8 mouse cellular contexts compared by ENCODE assay signal in the genomic region with DNA sequence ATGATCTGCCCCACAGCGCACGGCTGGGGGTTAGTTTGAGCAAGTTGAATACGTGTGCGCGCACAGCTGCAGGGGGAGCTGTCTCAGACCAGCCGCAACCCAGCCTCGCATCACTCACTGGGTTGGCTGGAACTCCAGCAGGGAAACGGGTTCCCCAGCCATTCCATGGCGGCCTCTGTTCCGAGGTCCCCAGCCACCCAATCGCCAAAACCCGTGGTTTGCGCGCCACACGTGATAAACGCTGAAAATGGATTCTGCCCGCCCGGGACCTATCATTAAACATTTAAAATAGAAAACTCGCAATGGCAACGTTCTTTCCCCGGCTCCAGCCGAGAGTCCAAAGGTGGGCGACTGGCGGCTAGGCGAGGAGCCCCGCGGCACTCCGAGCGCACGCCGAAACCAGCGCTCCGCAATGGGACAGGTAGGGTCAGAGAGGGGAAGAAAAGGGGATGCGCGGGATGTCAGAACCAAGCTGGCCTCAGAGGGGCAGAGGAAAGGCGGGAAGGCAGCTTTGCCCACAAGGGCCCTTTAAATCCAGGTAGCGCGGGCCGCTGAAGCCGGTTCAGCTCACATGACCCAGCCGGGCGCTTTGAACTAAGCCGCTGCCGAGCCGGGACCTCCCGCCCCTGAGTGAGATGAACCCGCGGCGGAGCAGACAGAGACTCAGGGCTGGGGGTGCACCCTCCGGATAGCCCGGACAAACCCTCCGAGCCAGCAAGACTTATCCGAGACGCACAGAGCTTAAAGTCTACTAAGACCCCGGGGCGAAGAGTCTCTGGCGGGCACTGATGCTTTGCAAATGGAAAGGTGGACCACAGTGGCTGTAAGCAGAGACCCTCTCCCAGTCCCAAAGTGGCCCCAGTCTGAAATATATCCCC. TPM values are rescaled to one million over a fixed set of nuclear protein-coding genes. Genes with fewer than 3 reads are reported as not detected.
DNase-seq lines count a peak whose midpoint lies in the region; ATAC-seq lines count a peak whose summit lies in the region.

No protein-coding gene starts in this region.

- peak; percentile 72 to 84 for DNase-seq in adrenal gland, adult (ENCODE audit: inconsistent age in 2 of 2, low spot score in 1 of 2)
- DNase-seq in adrenal gland, adult 8-10 months: no peak
- DNase-seq in adrenal gland, adult 2 months: peak; percentile 68
- peak; percentile 82 for DNase-seq in kidney, postnatal 10 days
- peak; percentile 75 for DNase-seq in neural tube, embryonic 10.5 days (ENCODE audit: extremely low spot score, low spot score)
- no peak for DNase-seq in frontal cortex, adult 2 months (ENCODE audit: extremely low spot score in 1 of 2, low spot score in 1 of 2)
- DNase-seq in spleen, adult 18-20 months: no peak

- H3K9me3 ChIP-seq in heart, embryonic 14.5 days (ENCODE audit: control insufficient read depth, low read length): no peaks in the 10 kb centered on the region

- under 1% methylated on average over 57 of the region's 57 CpGs for WGBS in heart, embryonic 14.5 days

- H3K27me3 ChIP-seq in heart, embryonic 14.5 days (ENCODE audit: control insufficient read depth, insufficient read depth, low read length): peaks cover 41% of the 10 kb centered on the region

- peak overlapping the region; percentile 91 for H3K9ac ChIP-seq in heart, embryonic 14.5 days (ENCODE audit: low read length)

- ATAC-seq in heart, embryonic 14.5 days (ENCODE audit: insufficient number of reproducible peaks, insufficient read depth, low FRiP score, low read depth): no peak

- H3K4me3 ChIP-seq in heart, embryonic 14.5 days (ENCODE audit: control insufficient read depth in 1 of 2, insufficient read depth in 1 of 2, low read depth in 1 of 2, low read length in 2 of 2): peak overlapping the region; percentile 58 to 82

- H3K4me1 ChIP-seq in heart, embryonic 14.5 days (ENCODE audit: control insufficient read depth in 2 of 2, insufficient read depth in 2 of 2, low read length in 2 of 2): peaks cover 14 to 38% of the 10 kb centered on the region in 2 experiments; a peak in 3 of 4 replicates

- no peaks in the 10 kb centered on the region for H3K36me3 ChIP-seq in heart, embryonic 14.5 days (ENCODE audit: control insufficient read depth, insufficient read depth, low read length)

- H3K27ac ChIP-seq in heart, embryonic 14.5 days (replicated peaks in 1 of 2; ENCODE audit: control insufficient read depth in 1 of 2, insufficient read depth in 1 of 2, low read depth in 2 of 2, low read length in 2 of 2): peak overlapping the region; percentile 70 to 93

- H3K4me2 ChIP-seq in heart, embryonic 14.5 days (ENCODE audit: low read length): peak overlapping the region; percentile 88

RNA-seq across cellular contexts. Expression of a gene that starts 1.1 kb away (rescaled TPM):
- 100 to 1,000 TPM in 2 of 4 experiments, 10 to 100 TPM in 2; 39.9 to 107 (median 72.1) TPM for total RNA-seq in adrenal gland, adult 8-10 months (2022)
- total RNA-seq in adrenal gland, adult 2 months (2021): 10 to 100 TPM; 28.9 to 75.7 TPM
- 90.8 and 96.8 TPM in 2 replicates for polyA plus RNA-seq in adrenal gland, adult 2 months (2012; rRNA removed)
- 50.5 and 53.7 TPM in 2 replicates for polyA plus RNA-seq in heart, embryonic 14.5 days (2014; fragmentation: Nextera tagmentation; extraction: Ambion mirVana)
- polyA plus RNA-seq in frontal cortex, adult 2 months (2012; rRNA removed): 17.9 and 19.8 TPM in 2 replicates

RNA-seq across cellular contexts. Expression of a gene that starts 38.5 kb away (rescaled TPM):
- total RNA-seq in adrenal gland, adult 8-10 months (2022): not detected
- not detected for total RNA-seq in adrenal gland, adult 2 months (2021)
- polyA plus RNA-seq in adrenal gland, adult 2 months (2012; rRNA removed): not detected in 2 replicates
- polyA plus RNA-seq in heart, embryonic 14.5 days (2014; fragmentation: Nextera tagmentation; extraction: Ambion mirVana): 0.32 TPM in 1 of 2 replicates, not detected in the other
- 0.76 and 1.0 TPM in 2 replicates for polyA plus RNA-seq in frontal cortex, adult 2 months (2012; rRNA removed)

Comparison
In these comparisons a context has a peak if more than half of its experiments do, and no peak if none do; other contexts are left out.
1. DNase-seq: peak in adrenal gland, adult (2 of 2), adrenal gland, adult 2 months (single experiment), kidney, postnatal 10 days (single experiment) and neural tube, embryonic 10.5 days (single experiment); none in adrenal gland, adult 8-10 months (single experiment), frontal cortex, adult 2 months (0 of 2) and spleen, adult 18-20 months (0 of 2).